Mouse (Mus musculus): ENCODE results near the gene Hist1h3c.
"Not testable (repeated sequence)": the region's sequence is repeated elsewhere in the genome, so short reads cannot be mapped to it uniquely, and the experiment has no call there.

DNA sequence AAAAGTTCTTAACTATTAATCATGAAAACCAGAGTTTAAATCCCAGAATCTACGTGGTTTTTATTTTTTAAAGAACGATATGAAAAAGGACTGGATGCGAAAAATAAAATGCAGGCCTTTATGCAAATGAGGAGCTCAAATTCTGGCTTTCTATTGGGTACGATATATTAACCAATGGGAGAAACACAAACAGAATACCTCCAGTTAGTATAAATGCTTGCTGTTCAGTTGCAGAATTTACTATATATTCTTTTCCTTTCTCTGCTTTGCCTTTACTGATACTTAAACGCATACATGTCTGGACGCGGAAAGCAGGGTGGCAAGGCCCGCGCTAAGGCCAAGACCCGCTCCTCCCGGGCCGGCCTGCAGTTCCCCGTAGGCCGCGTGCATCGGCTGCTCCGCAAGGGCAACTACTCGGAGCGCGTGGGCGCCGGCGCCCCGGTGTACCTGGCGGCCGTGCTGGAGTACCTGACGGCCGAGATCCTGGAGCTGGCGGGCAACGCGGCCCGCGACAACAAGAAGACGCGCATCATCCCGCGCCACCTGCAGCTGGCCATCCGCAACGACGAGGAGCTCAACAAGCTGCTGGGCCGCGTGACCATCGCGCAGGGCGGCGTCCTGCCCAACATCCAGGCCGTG, 5.6 kb upstream of the Hist1h3c start, which contains the start of gene Hist1h2ab:
- not testable (repeated sequence) for TF ChIP-seq FLI1 (IDR thresholded peaks at IDR 0.05; ENCODE audit: low read length); GATA1 (IDR thresholded peaks at IDR 0.05; ENCODE audit: borderline replicate concordance, low read length)
